Mouse (Mus musculus) ovary, postnatal 14 days (tissue): ENCODE results near the gene Sec22b.

Experiments used
- DNase-seq: peaks from one replicate; pipeline ENCODE4 v3.0.0; 2022; ENCODE audit warnings: low spot score

The Sec22b gene

DNA sequence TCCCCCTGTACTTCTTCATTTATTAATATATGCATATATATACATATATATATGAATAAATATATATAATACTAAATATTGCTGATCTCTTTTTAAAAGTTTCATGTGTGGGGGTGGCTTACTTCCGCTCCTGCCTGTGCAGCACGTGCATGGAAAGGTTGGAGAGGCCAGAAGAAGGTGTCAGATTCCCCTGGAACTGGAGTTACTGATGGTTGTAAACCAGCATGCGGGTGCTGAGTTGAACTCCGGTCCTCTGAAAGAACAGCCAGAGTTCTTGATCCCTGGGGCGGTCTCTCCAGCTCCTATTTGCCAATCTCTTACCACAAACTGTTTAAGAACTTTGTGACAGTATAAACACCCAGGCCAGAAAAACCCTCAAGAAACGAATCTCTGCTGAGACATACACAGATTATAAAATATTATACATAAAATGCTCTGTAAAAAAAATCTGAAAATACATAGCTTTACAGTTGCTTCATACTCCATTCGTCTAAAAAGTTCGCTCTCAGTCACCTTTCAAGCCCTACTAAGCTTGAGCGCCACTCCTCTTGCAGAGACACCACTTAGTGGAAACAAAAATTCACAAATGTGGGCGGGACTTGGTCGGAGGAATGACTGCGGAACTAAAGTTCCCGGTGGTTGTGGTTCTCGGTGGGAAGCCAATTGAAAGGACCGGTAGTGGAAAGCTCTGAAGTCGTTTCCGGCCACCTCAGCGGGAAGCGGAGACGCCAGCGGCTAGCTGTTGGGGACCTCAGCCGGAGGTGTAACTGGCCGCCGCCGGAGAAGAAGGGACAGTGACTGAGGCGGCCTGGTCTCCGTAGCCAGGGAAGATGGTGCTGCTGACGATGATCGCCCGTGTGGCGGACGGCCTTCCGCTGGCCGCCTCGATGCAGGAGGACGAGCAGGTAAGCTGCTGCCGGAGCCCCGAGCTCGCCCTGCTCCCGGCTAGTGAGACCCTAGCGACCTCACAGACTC lies at the start of gene Sec22b:
Sec22b (plus strand) TSS at position 675 of the 975 bp plus-strand sequence.
- DNase-seq = peak; percentile 84

- DNase-seq = no peak
Observed at GRCm38 (mm10) chr3:97851803-97852202, 49.2 kb upstream of the Sec22b start.

DNA sequence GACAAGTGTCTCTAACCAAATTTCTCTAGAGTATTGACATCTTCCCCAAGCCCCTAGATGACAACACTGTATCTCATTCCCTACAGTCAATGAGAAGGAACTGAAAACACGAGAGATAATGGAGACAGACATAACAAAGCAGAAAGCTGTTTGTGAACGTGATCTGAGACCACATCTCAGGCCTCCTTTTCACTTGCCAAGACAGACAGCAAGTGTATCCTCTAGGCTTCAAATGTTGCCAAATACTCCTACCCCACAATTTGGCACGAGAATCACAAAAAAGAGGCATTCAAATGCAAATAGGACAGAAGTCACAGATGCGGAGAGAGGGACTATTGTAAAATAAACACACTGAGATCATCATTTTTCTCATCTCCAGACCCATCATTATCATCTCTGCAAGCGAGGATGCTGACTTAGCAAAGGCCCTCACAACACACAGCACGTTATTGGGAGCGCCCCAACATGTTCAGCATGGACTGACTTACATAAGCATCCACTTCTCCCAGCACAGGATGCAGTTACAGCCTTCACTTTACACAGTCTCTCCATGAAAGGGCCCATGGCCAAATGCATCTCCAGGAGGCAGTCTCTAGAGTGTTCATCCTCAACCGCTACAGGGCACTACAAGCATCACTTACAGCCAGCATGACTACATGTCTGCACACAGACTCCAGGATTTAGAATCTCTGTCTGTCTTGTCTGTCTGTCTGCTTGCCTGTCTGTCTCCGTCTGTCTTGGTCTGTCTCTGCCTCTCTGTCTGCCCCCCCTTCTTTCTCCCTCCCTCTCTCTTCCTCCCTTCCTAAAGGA lies 46.2 kb upstream of the Sec22b start:
- no peak for DNase-seq

DNA sequence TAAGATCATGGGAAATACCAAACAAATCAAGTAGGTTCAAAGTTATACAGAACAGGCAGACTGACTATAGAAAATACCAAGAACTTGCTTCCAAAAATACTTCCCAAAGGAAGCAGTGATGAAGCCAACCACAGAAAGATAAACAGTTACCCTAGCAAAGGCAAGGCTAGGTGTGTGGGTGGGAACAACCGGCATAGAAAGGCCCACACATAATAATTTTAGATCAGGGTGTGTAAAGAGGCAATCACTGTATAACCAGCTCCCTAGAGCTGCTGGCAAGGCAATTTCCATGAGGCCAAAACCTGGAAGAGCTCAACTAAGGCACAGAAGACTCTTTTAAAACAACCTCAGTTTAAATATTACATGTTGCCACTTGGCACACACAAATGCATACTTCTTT lies 41.6 kb upstream of the Sec22b start:
- DNase-seq = no peak

DNA sequence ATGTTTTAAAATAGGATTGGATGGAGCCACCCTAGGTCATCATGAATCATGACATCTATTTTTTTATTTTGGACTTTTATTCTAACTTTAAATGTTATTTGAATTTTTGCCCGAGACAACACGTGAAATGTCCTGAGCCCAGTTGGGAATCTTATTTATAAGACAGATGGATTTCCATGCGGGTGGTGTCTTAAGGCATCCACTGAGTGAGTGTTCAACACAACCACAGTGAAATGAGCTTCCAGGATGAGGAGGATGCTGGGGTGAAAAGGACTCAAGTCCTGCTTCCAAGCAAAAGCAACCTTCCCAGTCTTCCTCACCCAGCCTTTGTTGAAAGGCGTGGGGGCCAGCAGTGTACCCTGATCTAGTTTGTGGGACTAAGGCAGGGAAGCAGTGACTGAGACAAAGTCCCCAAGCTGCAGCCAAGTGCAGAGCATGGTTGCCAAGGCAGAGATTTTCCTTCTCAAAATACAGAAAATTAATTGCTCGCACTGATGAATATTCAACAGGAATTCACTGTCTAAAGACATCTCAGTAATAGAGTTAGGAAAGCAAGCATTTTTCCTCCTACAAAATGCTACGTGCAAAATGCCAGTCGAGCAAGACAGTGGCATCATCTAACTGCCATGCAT lies 40.1 kb upstream of the Sec22b start:
- DNase-seq = no peak

GRCm38 (mm10) chr3:97866696-97867095 lies 34.3 kb upstream of the Sec22b start:
- DNase-seq = no peak

DNA sequence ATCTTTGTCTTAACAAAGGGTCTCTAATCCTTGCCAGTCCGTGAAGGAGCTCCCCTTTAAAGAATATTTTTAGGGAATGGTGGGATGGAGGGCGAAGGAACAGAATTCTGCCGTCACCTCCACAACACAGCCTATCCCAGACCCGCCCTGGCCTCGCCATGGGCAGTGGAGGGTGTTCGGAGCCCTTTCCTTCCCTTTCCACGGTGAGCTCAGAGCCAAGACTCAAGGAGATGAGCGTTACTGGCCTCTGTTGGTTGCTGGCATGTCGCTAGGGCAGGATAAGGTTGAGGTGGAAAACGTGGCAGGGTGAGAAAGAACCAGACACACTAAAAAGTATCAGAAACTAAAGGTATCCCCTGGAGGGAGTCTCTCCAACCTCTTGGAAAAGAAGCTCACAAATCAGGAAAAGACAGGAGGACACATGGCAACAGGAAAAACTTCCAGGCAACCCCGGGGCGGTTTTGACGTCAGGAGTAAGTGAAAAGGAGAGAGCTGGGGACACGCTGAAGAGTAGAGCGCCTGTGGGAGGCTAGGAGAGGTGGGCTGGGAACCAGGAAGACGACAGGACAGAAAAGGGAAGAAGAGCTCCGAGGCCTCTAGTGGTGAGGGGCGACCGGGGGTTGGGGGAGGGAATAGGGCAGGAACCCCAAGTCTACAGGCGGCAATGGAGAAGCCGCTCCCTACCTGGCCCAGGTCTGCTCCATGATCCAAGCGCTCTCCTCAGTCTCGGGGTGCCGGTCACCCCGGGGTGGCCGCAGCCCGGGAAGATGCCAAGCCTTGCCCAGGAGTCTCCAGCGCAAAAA lies 33.6 kb upstream of the Sec22b start:
- DNase-seq = no peak

DNA sequence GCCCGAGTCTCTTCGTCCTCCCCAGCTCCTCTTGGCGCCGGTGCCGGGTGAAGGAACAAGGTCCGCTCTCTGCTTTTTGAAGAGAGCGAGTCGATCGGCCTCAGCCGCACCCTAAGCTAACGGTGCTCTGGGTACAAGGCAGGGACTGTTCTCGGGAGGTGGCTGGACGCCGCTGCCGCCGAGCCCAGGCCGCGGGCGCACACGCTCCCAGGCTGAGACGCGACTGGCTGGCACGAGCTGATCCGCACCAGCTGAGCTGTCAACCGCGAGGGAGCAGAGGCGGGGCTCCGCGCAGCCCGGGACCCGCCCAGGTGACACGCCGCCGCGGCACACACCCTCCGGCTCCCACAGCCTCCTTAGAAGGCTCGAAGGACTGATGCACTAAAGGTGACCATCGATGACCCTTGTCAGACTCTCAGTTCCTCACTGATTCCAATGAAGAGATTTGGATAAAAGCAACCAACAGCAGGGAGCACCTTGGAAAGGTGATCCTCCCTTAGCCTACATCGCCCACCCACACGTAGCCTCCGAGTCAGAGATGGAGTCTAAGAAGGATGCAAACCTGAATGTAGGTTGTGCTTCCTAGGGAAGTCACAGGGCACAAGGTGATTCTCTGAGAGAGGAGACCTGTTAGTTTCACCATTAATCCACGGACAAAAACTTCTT lies 32.8 kb upstream of the Sec22b start:
- peak; percentile 25 for DNase-seq

- no peak for DNase-seq
Observed at GRCm38 (mm10) chr3:97868733-97869132, 32.3 kb upstream of the Sec22b start.

- DNase-seq = no peak
Observed at GRCm38 (mm10) chr3:97869730-97870129, 31.3 kb upstream of the Sec22b start.

- DNase-seq = no peak
Observed at GRCm38 (mm10) chr3:97874777-97875176, 26.2 kb upstream of the Sec22b start.

DNA sequence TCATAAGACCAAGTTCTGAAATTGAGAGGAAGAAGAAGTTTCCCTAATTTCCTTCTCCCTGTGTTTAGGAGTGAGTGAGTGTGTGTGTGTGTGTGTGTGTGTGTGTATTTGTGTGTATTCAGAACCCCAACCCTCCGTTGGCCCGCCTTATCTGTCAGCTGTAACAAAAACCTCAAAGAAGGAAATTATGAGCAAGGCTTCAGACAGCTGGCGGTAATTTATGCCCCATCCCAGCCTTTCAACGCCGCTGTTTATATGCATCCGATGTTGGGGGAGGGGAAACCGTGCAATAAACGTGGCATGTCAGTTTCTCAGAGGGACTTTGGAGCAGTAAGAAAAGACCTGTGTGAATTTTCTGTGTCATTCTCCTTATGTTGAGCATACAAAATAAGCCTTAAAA lies 24.7 kb upstream of the Sec22b start:
- DNase-seq = no peak

- peak; percentile 76 for DNase-seq
Observed at GRCm38 (mm10) chr3:97879222-97879621, 21.8 kb upstream of the Sec22b start.

DNA sequence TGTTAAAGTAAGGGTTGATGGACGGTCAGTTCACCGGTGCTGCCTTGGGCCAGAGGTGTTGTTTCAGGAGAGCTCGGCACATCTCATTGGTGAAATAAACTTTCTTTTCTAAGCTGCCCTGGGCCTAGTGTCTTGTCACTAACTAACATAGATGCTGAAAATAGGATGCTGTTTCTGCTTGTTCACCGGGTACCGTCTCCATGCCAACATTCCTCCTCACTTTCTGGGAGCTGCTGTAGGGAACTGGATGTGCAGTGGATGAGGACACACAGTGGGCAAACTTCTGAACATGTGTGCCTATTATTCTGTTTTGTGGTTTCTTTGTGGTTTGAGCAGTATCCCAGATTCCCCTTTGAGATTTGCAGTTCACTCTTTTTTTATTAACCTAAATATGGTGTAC lies 19.4 kb upstream of the Sec22b start:
- DNase-seq = no peak

GRCm38 (mm10) chr3:97887785-97888167 lies 13.2 kb upstream of the Sec22b start:
- DNase-seq = no peak

DNA sequence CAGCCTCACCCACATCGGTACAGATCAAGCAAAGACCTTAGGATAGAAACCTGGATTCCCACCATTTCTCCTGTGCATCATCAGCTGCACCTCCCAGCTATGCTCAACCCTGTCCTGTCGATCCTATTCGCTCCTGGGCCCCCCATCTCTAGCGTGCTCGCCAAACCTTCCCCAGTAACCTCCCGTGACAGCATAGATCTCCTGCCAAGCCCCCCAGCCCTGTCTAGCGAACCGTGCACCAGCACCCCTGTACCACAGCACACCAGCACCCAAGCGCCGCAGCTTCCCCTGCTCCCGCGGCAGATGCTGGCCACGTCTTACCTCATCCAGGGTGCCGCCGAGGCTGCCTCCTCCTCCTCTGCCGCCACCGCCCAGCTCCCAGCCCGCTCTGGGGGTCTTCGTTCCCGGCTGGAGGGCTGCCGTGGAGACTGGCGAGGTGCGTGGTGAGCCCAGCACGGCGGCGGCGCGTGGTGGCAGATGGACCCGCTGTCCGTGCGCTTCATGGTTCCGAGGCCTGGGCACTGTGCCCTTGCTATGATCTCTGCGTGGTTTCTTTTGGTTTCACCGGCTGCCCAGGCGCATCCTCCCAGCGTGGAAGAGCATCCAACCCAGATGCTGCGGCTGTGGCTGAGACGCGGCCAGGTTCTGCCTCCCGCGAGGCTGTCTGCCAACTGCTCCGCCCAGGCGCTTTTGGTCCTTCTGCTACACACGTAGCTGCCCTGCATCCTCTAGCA lies 12.7 kb upstream of the Sec22b start, which contains the start of gene Pde4dip:
Pde4dip (minus strand) TSS at position 540 of the 734 bp plus-strand sequence.
- peak; percentile 5 for DNase-seq

DNA sequence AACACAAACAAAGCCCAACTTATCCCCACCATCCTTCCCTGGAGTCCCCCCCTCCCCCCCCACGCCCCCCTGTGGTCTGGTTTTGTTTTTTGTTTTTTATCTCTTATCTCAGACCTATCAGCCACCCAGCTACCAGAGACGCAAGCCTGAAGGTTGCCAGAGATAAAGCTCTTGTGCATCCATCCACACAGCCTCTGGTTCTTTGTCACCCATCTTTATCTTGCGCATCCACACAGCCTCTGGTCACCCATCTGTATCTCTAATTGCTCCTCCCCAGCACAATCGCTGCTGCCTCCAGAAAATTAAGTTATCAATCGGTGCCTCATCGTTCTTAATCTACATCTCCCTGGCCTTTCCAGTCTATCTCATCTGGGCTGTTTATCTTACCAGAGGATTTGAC lies 10.8 kb upstream of the Sec22b start:
- no peak for DNase-seq

DNA sequence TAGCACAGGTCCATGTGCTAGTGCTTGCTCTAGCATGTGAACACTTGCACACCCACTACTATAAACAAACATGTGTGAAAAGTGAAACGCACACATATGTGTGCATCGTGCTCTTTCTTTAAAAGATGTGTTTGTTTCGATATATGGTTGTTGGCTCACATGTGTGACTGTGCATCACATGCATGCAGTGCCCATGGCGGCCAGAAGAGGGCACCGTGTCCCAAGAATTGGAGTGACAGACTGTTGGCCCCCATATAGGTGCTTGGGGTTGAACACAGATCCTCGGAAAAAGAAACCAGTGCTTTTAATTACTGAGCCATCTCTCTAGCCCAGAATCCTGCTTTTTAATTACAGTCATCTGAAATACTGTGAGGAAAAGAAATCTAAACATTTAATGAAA lies 6.3 kb upstream of the Sec22b start:
- DNase-seq = peak; percentile 7

DNA sequence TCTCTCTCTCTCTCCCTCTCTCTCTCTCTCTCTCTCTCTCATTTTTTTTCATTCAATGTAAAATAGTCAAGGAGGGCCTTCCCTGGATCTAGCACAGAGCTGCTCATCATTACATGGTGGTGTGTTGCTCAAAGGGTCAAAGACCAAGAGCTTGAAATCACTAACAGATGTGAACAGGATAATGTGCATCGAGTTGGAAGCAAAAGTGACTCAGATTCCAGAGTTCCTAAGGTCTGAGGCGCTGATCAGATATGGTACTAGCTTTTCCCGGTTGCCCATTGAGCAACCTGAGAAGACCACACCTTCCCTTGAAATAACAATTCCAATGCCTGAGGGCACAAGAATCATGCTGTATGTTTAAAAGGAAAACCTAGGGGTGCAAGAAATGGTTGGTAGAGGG lies 2.6 kb upstream of the Sec22b start:
- no peak for DNase-seq

GRCm38 (mm10) chr3:97901586-97901985 lies 596 bp downstream of the Sec22b start:
- no peak for DNase-seq
